Mouse (Mus musculus) neutrophil, adult 5-6 weeks (primary cell): ENCODE results near the gene Tssk4. TPM values are rescaled to one million over a fixed set of nuclear protein-coding genes. Genes with fewer than 3 reads are reported as not detected.
A peak's percentile ranks its signal among the peaks of the same experiment; 100 is the strongest.

Experiments used
- ATAC-seq: fragments of 151-379, 151-347 bp; 2 replicates; pipeline ENCODE4 v1.8.0; 2017; ENCODE audit warnings: mild to moderate bottlenecking, moderate TSS enrichment; ENCODE audit not compliant: insufficient number of reproducible peaks, poor library complexity, low FRiP score, severe bottlenecking; ENCODE audit errors: extremely low read depth
- total RNA-seq: library from RNA; stranded (forward); fragments of 200-1000 nt; gene quantifications from 2 replicates; pipeline ENCODE4 v1.2.3, GENCODE M21; 2017

Gene Tssk4
- total RNA-seq, 1 experiment from 2014 or later, result 2.1 TPM

GRCm38 (mm10) chr14:55641291-55641690, 8.7 kb upstream of the Tssk4 start:
- no peak for ATAC-seq

GRCm38 (mm10) chr14:55642679-55643059, 7.3 kb upstream of the Tssk4 start:
- ATAC-seq, result no peak

GRCm38 (mm10) chr14:55643060-55643907, 6.7 kb upstream of the Tssk4 start, which contains the start of gene Tm9sf1:
Gene Tm9sf1 (minus strand): TSS chr14:55643806.
- peak; percentile 70 for ATAC-seq

- no peak for ATAC-seq
Observed at GRCm38 (mm10) chr14:55644261-55644888, 5.6 kb upstream of the Tssk4 start.

GRCm38 (mm10) chr14:55651528-55651927, 1.5 kb downstream of the Tssk4 start:
- no peak for ATAC-seq

GRCm38 (mm10) chr14:55656935-55657334, 7.0 kb downstream of the Tssk4 start:
- ATAC-seq, result no peak

GRCm38 (mm10) chr14:55658011-55658410, 8.0 kb downstream of the Tssk4 start:
- no peak for ATAC-seq

- ATAC-seq, result peak; percentile 84
Observed at GRCm38 (mm10) chr14:55659960-55660573, 10.1 kb downstream of the Tssk4 start, which contains the start of gene Mdp1. Gene Mdp1 (minus strand): TSS chr14:55660508.

- no peak for ATAC-seq
Observed at GRCm38 (mm10) chr14:55660636-55661035, 10.7 kb downstream of the Tssk4 start.

- ATAC-seq, result no peak
Observed at GRCm38 (mm10) chr14:55671486-55671832, 21.5 kb downstream of the Tssk4 start.

- ATAC-seq, result peak; percentile 98
Observed at GRCm38 (mm10) chr14:55671833-55672740, 22.1 kb downstream of the Tssk4 start, which contains the start of the genes Gmpr2 and Nedd8. Gene Gmpr2 (plus strand): TSS chr14:55671941. Gene Nedd8 (minus strand): TSS chr14:55672124.

GRCm38 (mm10) chr14:55672741-55673060, 22.7 kb downstream of the Tssk4 start:
- ATAC-seq, result no peak

GRCm38 (mm10) chr14:55677615-55678014, 27.6 kb downstream of the Tssk4 start:
- ATAC-seq, result no peak

GRCm38 (mm10) chr14:55681160-55682117, 31.5 kb downstream of the Tssk4 start, which contains the start of gene Tinf2:
Gene Tinf2 (minus strand): TSS chr14:55681820.
- peak; percentile 91 for ATAC-seq

- ATAC-seq, result no peak
Observed at GRCm38 (mm10) chr14:55682118-55682493, 32.1 kb downstream of the Tssk4 start.

- ATAC-seq, result no peak
Observed at GRCm38 (mm10) chr14:55689433-55689832, 39.4 kb downstream of the Tssk4 start.

GRCm38 (mm10) chr14:55697226-55697625, 47.2 kb downstream of the Tssk4 start:
- peak; percentile 71 for ATAC-seq

GRCm38 (mm10) chr14:55701131-55701530, 51.1 kb downstream of the Tssk4 start:
- ATAC-seq, result no peak
